Comparison of ENCODE assay signal across 23 mouse cellular contexts in the genomic region with DNA sequence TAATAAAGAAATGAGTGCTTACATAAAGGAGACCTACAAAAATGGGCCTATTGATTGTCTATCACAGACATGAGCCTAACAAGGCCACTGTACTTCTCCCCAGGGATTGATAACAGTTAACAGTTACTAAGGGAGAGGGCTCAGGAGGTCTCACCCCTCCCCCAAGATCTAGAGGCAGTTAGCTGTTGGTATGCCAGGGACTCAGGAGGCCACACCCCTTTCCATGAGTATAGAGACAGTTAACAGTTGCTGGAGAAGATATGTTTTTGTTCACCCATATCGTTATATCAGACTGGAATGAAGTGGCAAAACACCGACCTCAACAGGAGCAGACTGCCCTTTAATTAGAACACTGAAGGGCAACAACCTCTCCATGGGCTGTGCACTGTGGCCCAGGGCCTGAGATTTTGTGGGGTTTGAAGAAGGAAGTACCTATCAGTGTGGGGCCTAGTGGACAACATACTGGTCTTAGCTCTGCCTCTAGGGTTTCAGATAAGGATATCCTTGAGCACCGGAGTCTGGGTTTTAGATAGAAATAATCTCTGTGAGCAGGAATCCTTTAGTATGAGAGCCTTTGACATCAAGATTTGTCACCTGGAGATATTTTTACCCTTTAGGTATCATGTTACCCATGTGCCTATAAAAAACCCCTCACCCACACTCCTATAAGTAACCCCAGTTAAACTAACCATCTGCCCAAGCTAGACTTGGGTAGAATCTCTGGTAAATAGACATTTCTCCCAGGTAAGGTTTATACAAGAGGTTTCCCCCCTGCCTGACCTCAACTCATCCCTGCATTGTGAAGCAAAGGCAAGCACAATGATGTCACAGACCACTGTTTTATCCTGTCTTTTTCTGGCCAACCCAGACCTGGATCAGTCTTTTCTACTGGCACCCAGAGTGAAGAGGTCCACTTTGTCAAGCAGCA. TPM values are rescaled to one million over a fixed set of nuclear protein-coding genes. Genes with fewer than 3 reads are reported as not detected.
DNase-seq lines count a peak whose midpoint lies in the region; ATAC-seq and TF ChIP-seq lines count a peak whose summit lies in the region.
"Had no signal": no experiment of that assay in that cellular context is flagged by ENCODE, and none has a peak within 500 bp of the region (broad histone marks: within the 10 kb centered on the region; RNA-seq: fewer than 3 reads in every experiment).

Gene Actl9 (plus strand): TSS at position 878 of the 928 bp plus-strand sequence.

- TF ChIP-seq EP300 in liver, postnatal 0 days (IDR thresholded peaks at IDR 0.05; ENCODE audit: low read depth) = peak; percentile 46; the same call in 1 of the 2 replicates

- no peaks in the 10 kb centered on the region for H3K27me3 ChIP-seq in G1E (ENCODE audit: insufficient read depth, low read length)
- no peaks in the 10 kb centered on the region for H3K27me3 ChIP-seq in liver, embryonic 13.5 days
- no peaks in the 10 kb centered on the region for H3K27me3 ChIP-seq in liver, postnatal 0 days (ENCODE audit: insufficient read depth, low read length)
- H3K27me3 ChIP-seq: embryonic facial prominence, embryonic 13.5 days; forebrain, embryonic 13.5 days; heart, embryonic 13.5 days; hindbrain, embryonic 15.5 days had no signal

- H3K9me3 ChIP-seq in G1E (replicated peaks) = no peaks in the 10 kb centered on the region
- H3K9me3 ChIP-seq in liver, embryonic 13.5 days (replicated peaks) = no peaks in the 10 kb centered on the region
- no peaks in the 10 kb centered on the region for H3K9me3 ChIP-seq in liver, postnatal 0 days (ENCODE audit: low read length)
- H3K9me3 ChIP-seq: embryonic facial prominence, embryonic 13.5 days; forebrain, embryonic 13.5 days; heart, embryonic 13.5 days; hindbrain, embryonic 15.5 days had no signal

- no peak within 1 kb of the TSS for H3K4me3 ChIP-seq in G1E (ENCODE audit: low read depth, low read length)
- no peak within 1 kb of the TSS for H3K4me3 ChIP-seq in liver, embryonic 13.5 days (replicated peaks)
- no peak within 1 kb of the TSS for H3K4me3 ChIP-seq in liver, postnatal 0 days (ENCODE audit: low read depth, low read length)
- H3K4me3 ChIP-seq: embryonic facial prominence, embryonic 13.5 days; forebrain, embryonic 13.5 days; heart, embryonic 13.5 days; hindbrain, embryonic 15.5 days had no signal

- H3K4me2 ChIP-seq in liver, embryonic 13.5 days = no peak within 1 kb of the TSS
- H3K4me2 ChIP-seq in liver, postnatal 0 days (ENCODE audit: low read depth, low read length) = no peak within 1 kb of the TSS
- H3K4me2 ChIP-seq: embryonic facial prominence, embryonic 13.5 days; forebrain, embryonic 13.5 days; heart, embryonic 13.5 days; hindbrain, embryonic 15.5 days had no signal

- DNase-seq in G1E (ENCODE audit: low spot score) = no peak
- DNase-seq in liver, embryonic 13.5 days = peak; percentile 22
- no peak for DNase-seq in liver, postnatal 0 days
- DNase-seq in thymus, postnatal 0 days (ENCODE audit: low spot score) = no peak
- DNase-seq in layer of hippocampus, adult 18-20 months (ENCODE audit: low spot score in 2 of 2) = no peak
- DNase-seq: adrenal gland, postnatal 10 days; cerebellum, adult 11-12 months; cerebellum, adult 9-10 months; cerebellum, postnatal 25 days; forebrain, postnatal 0 days; gastrocnemius, postnatal 14 days; heart, postnatal 36 days had no signal

- 12% methylated on average over 3 of the region's 3 CpGs for WGBS in liver, embryonic 13.5 days (ENCODE audit: insufficient replicate concordance)
- 56% methylated on average over 3 of the region's 3 CpGs for WGBS in liver, postnatal 0 days (ENCODE audit: insufficient replicate concordance)

- TF ChIP-seq CTCF in G1E (IDR thresholded peaks at IDR 0.05; ENCODE audit: low read depth, low read length) = no peak
- no peak for TF ChIP-seq CTCF in liver, postnatal 0 days (IDR thresholded peaks at IDR 0.05; ENCODE audit: low read depth)

- 0 out of 2 replicates have a peak within 1 kb of the TSS, but pooled peaks have one; percentile 43 for H3K27ac ChIP-seq in liver, embryonic 13.5 days
- no peak within 1 kb of the TSS for H3K27ac ChIP-seq in liver, postnatal 0 days (ENCODE audit: low read depth)
- H3K27ac ChIP-seq: embryonic facial prominence, embryonic 13.5 days; forebrain, embryonic 13.5 days; heart, embryonic 13.5 days; hindbrain, embryonic 15.5 days had no signal

- no peak within 1 kb of the TSS for H3K9ac ChIP-seq in liver, embryonic 13.5 days
- H3K9ac ChIP-seq in liver, postnatal 0 days (replicated peaks) = no peak within 1 kb of the TSS
- H3K9ac ChIP-seq: embryonic facial prominence, embryonic 13.5 days; forebrain, embryonic 13.5 days; forebrain, postnatal 0 days; heart, embryonic 13.5 days; hindbrain, embryonic 15.5 days had no signal

- peak; percentile 76 for ATAC-seq in G1E (ENCODE audit: extremely low read depth, insufficient number of reproducible peaks, low FRiP score, poor library complexity, severe bottlenecking)
- 0 out of 2 replicates have a peak, but pooled peaks have one; percentile 25 for ATAC-seq in common myeloid progenitor, adult 5-6 weeks (replicated peaks; ENCODE audit: low read depth, poor library complexity, severe bottlenecking)
- peak; percentile 84 for ATAC-seq in liver, embryonic 13.5 days (ENCODE audit: low read depth)
- ATAC-seq in liver, postnatal 0 days = peak; percentile 43; the same call in 1 of the 2 replicates
- ATAC-seq in CD4-positive, CD25-positive, alpha-beta regulatory T cell, adult 4 months = no peak
- ATAC-seq: forebrain, embryonic 13.5 days; forebrain, postnatal 0 days had no signal

- peaks cover 20% of the 10 kb centered on the region for H3K4me1 ChIP-seq in G1E (ENCODE audit: insufficient read depth, low read depth, low read length)
- peaks cover 18% of the 10 kb centered on the region for H3K4me1 ChIP-seq in liver, embryonic 13.5 days (replicated peaks)
- H3K4me1 ChIP-seq in liver, postnatal 0 days (ENCODE audit: insufficient read depth) = peaks cover 4% of the 10 kb centered on the region; the same call in 1 of the 2 replicates
- H3K4me1 ChIP-seq: embryonic facial prominence, embryonic 13.5 days; forebrain, embryonic 13.5 days; hindbrain, embryonic 15.5 days had no signal

- H3K36me3 ChIP-seq in G1E (replicated peaks) = no peaks in the 10 kb centered on the region
- no peaks in the 10 kb centered on the region for H3K36me3 ChIP-seq in liver, embryonic 13.5 days
- no peaks in the 10 kb centered on the region for H3K36me3 ChIP-seq in liver, postnatal 0 days (replicated peaks; ENCODE audit: insufficient read depth, low read length)
- H3K36me3 ChIP-seq: embryonic facial prominence, embryonic 13.5 days; heart, embryonic 13.5 days; hindbrain, embryonic 15.5 days had no signal

RNA-seq across cellular contexts. Expression of gene Actl9, which starts in this region (rescaled TPM):
- total RNA-seq in G1E (2014; fragmentation: Nextera tagmentation) (not detected in 2 replicates), G1E (2017) (0.11 TPM in 1 of 2 replicates, not detected in the other)
- polyA plus RNA-seq in G1E (2012) = not detected in 2 replicates
- not detected in 2 replicates for total RNA-seq in common myeloid progenitor, adult 5-6 weeks (2017)
- polyA plus RNA-seq in liver, embryonic 13.5 days (2015; fragmentation: Nextera tagmentation; extraction: Ambion mirVana) = not detected in 2 replicates
- not detected in 2 replicates for polyA plus RNA-seq in liver, postnatal 0 days (2015; fragmentation: Nextera tagmentation; extraction: Ambion mirVana)
- not detected for polyA plus RNA-seq in CD4-positive, CD25-positive, alpha-beta regulatory T cell, adult 4 months (2017; shearing (Covaris generic))
- polyA plus RNA-seq in thymus, postnatal 0 days (2015; fragmentation: Nextera tagmentation; extraction: Ambion mirVana) = not detected in 2 replicates
- total RNA-seq in layer of hippocampus, adult 18-20 months (2021) = not detected
- total RNA-seq: ES-E14; forebrain, postnatal 0 days; gastrocnemius, adult 18-20 months; gastrocnemius, postnatal 14 days; heart, adult 8-10 months; heart, postnatal 36 days had no signal
- polyA plus RNA-seq: embryonic facial prominence, embryonic 13.5 days; forebrain, embryonic 13.5 days; forebrain, postnatal 0 days; heart, embryonic 13.5 days; heart, postnatal 0 days; hindbrain, embryonic 11.5 days; hindbrain, embryonic 15.5 days had no signal

Comparison
In these comparisons a context has a peak if more than half of its experiments do, and no peak if none do; other contexts are left out.
1. Peak in ATAC-seq in G1E; RNA of the gene not detected or under 1 TPM.
2. Peak in ATAC-seq in common myeloid progenitor, adult 5-6 weeks; RNA of the gene not detected or under 1 TPM.
3. Peak in DNase-seq, ATAC-seq and H3K27ac ChIP-seq in liver, embryonic 13.5 days; RNA of the gene not detected or under 1 TPM.
4. Peak in ATAC-seq in liver, postnatal 0 days; RNA of the gene not detected or under 1 TPM.